ENCODE assay signal across 13 mouse cellular contexts in genomic region chr11:96293302-96293921, GRCm38 (mm10). TPM values are rescaled to one million over a fixed set of nuclear protein-coding genes. Genes with fewer than 3 reads are reported as not detected.
DNase-seq lines count a peak whose midpoint lies in the region; ATAC-seq lines count a peak whose summit lies in the region.
"Had no signal": no experiment of that assay in that cellular context is flagged by ENCODE, and none has a peak within 500 bp of the region (broad histone marks: within the 10 kb centered on the region; RNA-seq: fewer than 3 reads in every experiment).

No protein-coding gene starts in this region.

- H3K4me2 ChIP-seq in heart, embryonic 13.5 days, result no peak overlapping the region
- peak overlapping the region; percentile 95 for H3K4me2 ChIP-seq in kidney, embryonic 14.5 days (replicated peaks; ENCODE audit: low read depth, low read length)
- peak overlapping the region; percentile 100 for H3K4me2 ChIP-seq in neural tube, embryonic 12.5 days (replicated peaks)
- H3K4me2 ChIP-seq: forebrain, embryonic 15.5 days had no signal

- DNase-seq in heart, postnatal 4 days, result no peak
- DNase-seq in cerebellum, postnatal 36 days, result no peak
- DNase-seq in spleen, postnatal 36 days (ENCODE audit: low spot score in 2 of 2), result no peak
- DNase-seq: layer of hippocampus, adult 9-11 months had no signal

- no peaks in the 10 kb centered on the region for H3K9me3 ChIP-seq in heart, embryonic 13.5 days
- H3K9me3 ChIP-seq in kidney, embryonic 14.5 days (ENCODE audit: control insufficient read depth, low read length), result no peaks in the 10 kb centered on the region
- no peaks in the 10 kb centered on the region for H3K9me3 ChIP-seq in neural tube, embryonic 12.5 days
- H3K9me3 ChIP-seq: forebrain, embryonic 15.5 days had no signal

- no peak for ATAC-seq in heart, embryonic 13.5 days (ENCODE audit: extremely low read depth, insufficient number of reproducible peaks, low FRiP score, low TSS enrichment)
- no peak for ATAC-seq in kidney, embryonic 14.5 days (ENCODE audit: low FRiP score, low TSS enrichment)
- no peak for ATAC-seq in neural tube, embryonic 12.5 days (ENCODE audit: low FRiP score, low read depth)
- ATAC-seq in erythroblast, adult 5-6 weeks (replicated peaks; ENCODE audit: low FRiP score, poor library complexity, severe bottlenecking), result no peak
- ATAC-seq: forebrain, embryonic 15.5 days had no signal

- H3K36me3 ChIP-seq in heart, embryonic 13.5 days, result no peaks in the 10 kb centered on the region
- H3K36me3 ChIP-seq in kidney, embryonic 14.5 days (ENCODE audit: control insufficient read depth, insufficient read depth, low read length), result no peaks in the 10 kb centered on the region
- H3K36me3 ChIP-seq in neural tube, embryonic 12.5 days, result no peaks in the 10 kb centered on the region
- H3K36me3 ChIP-seq: forebrain, embryonic 15.5 days had no signal

- H3K9ac ChIP-seq in heart, embryonic 13.5 days, result no peak overlapping the region
- peak overlapping the region; percentile 99 for H3K9ac ChIP-seq in kidney, embryonic 14.5 days (ENCODE audit: low read depth, low read length)
- H3K9ac ChIP-seq in neural tube, embryonic 12.5 days, result peak overlapping the region; percentile 100
- H3K9ac ChIP-seq: forebrain, embryonic 15.5 days; liver, embryonic 14.5 days had no signal

- 1% methylated on average over 22 of the region's 22 CpGs for WGBS in heart, embryonic 13.5 days
- WGBS in kidney, embryonic 14.5 days, result 0% methylated on average over 22 of the region's 22 CpGs
- whole genome bisulfite sequencing in neural tube, embryonic 12.5 days, result under 1% methylated on average over 22 of the region's 22 CpGs

- H3K27ac ChIP-seq in heart, embryonic 13.5 days (replicated peaks), result no peak overlapping the region
- H3K27ac ChIP-seq in brown adipose tissue, adult 24 weeks (replicated peaks; ENCODE audit: low read depth, low read length), result peak overlapping the region; percentile 55
- peak overlapping the region; percentile 100 for H3K27ac ChIP-seq in kidney, embryonic 14.5 days (ENCODE audit: low read depth, low read length)
- peak overlapping the region; percentile 99 for H3K27ac ChIP-seq in neural tube, embryonic 12.5 days
- H3K27ac ChIP-seq: forebrain, embryonic 15.5 days; liver, embryonic 14.5 days had no signal

- H3K4me1 ChIP-seq in heart, embryonic 13.5 days, result 0 out of 2 replicates have a peak, but pooled peaks cover 7% of the 10 kb centered on the region
- H3K4me1 ChIP-seq in brown adipose tissue, adult 24 weeks (ENCODE audit: control insufficient read depth, insufficient read depth, insufficient read length, low read length), result no peaks in the 10 kb centered on the region
- peaks cover 44% of the 10 kb centered on the region for H3K4me1 ChIP-seq in kidney, embryonic 14.5 days (ENCODE audit: control insufficient read depth, insufficient read depth, low read length)
- H3K4me1 ChIP-seq in neural tube, embryonic 12.5 days, result peaks cover 38% of the 10 kb centered on the region
- H3K4me1 ChIP-seq: forebrain, embryonic 15.5 days had no signal

- H3K27me3 ChIP-seq in heart, embryonic 13.5 days (replicated peaks), result peaks cover 98% of the 10 kb centered on the region
- no peaks in the 10 kb centered on the region for H3K27me3 ChIP-seq in kidney, embryonic 14.5 days (ENCODE audit: control insufficient read depth, insufficient read depth, low read length)
- H3K27me3 ChIP-seq in neural tube, embryonic 12.5 days (replicated peaks), result no peaks in the 10 kb centered on the region

- H3K4me3 ChIP-seq in heart, embryonic 13.5 days, result peak overlapping the region; percentile 0; the same call in 1 of the 2 replicates
- H3K4me3 ChIP-seq in brown adipose tissue, adult 24 weeks (ENCODE audit: insufficient read depth, low read depth, low read length), result peak overlapping the region; percentile 67
- H3K4me3 ChIP-seq in kidney, embryonic 14.5 days (ENCODE audit: low read length), result peak overlapping the region; percentile 53
- peak overlapping the region; percentile 99 for H3K4me3 ChIP-seq in neural tube, embryonic 12.5 days
- H3K4me3 ChIP-seq: forebrain, embryonic 15.5 days had no signal

RNA-seq across cellular contexts. Expression of gene Hoxb6, which starts 1.1 kb away (rescaled TPM):
- 1.4 and 2.0 TPM in 2 replicates for polyA plus RNA-seq in heart, embryonic 13.5 days (2015; fragmentation: Nextera tagmentation; extraction: Ambion mirVana)
- not detected for total RNA-seq in heart, postnatal 4 days (2021)
- 0.91 and 1.9 TPM in 2 replicates for polyA plus RNA-seq in brown adipose tissue, adult 24 weeks (2012; ENCODE audit: insufficient read depth, insufficient read length, missing spikeins)
- polyA plus RNA-seq in kidney, embryonic 14.5 days (2014; fragmentation: Nextera tagmentation; extraction: Ambion mirVana), result 44.1 and 53.1 TPM in 2 replicates
- 145 and 151 TPM in 2 replicates for polyA plus RNA-seq in neural tube, embryonic 12.5 days (2016; fragmentation: Nextera tagmentation; extraction: Ambion mirVana)
- not detected in 2 replicates for total RNA-seq in erythroblast, adult 5-6 weeks (2015; ENCODE audit: low replicate concordance)
- not detected in 2 replicates for total RNA-seq in erythroblast, adult 5-6 weeks (2017; ENCODE audit: low replicate concordance)
- total RNA-seq: megakaryocyte, adult 5-6 weeks had no signal
- polyA plus RNA-seq: forebrain, embryonic 15.5 days; heart, embryonic 14.5 days had no signal

RNA-seq across cellular contexts. Expression of gene Hoxb7, which starts 7.0 kb away (rescaled TPM):
- 0.11 and 0.25 TPM in 2 replicates for polyA plus RNA-seq in heart, embryonic 13.5 days (2015; fragmentation: Nextera tagmentation; extraction: Ambion mirVana)
- total RNA-seq in heart, postnatal 4 days (2021), result under 1 TPM in 1 of 2 experiments, not detected in 1; 0.24 TPM
- polyA plus RNA-seq in brown adipose tissue, adult 24 weeks (2012; ENCODE audit: insufficient read depth, insufficient read length, missing spikeins), result 2.1 and 2.6 TPM in 2 replicates
- 58.6 and 61.9 TPM in 2 replicates for polyA plus RNA-seq in kidney, embryonic 14.5 days (2014; fragmentation: Nextera tagmentation; extraction: Ambion mirVana)
- polyA plus RNA-seq in neural tube, embryonic 12.5 days (2016; fragmentation: Nextera tagmentation; extraction: Ambion mirVana), result 97.1 and 101 TPM in 2 replicates
- total RNA-seq in erythroblast, adult 5-6 weeks (2015; ENCODE audit: low replicate concordance), result not detected in 2 replicates
- total RNA-seq in erythroblast, adult 5-6 weeks (2017; ENCODE audit: low replicate concordance), result not detected in 2 replicates
- total RNA-seq: megakaryocyte, adult 5-6 weeks had no signal
- polyA plus RNA-seq: forebrain, embryonic 15.5 days; heart, embryonic 14.5 days had no signal

RNA-seq across cellular contexts. Expression of gene Hoxb5, which starts 9.7 kb away (rescaled TPM):
- polyA plus RNA-seq in heart, embryonic 13.5 days (2015; fragmentation: Nextera tagmentation; extraction: Ambion mirVana), result 3.8 and 5.5 TPM in 2 replicates
- total RNA-seq in heart, postnatal 4 days (2021), result under 1 TPM in 1 of 2 experiments, not detected in 1; 0.32 TPM
- 1.1 and 1.2 TPM in 2 replicates for polyA plus RNA-seq in brown adipose tissue, adult 24 weeks (2012; ENCODE audit: insufficient read depth, insufficient read length, missing spikeins)
- 22.1 and 24.3 TPM in 2 replicates for polyA plus RNA-seq in kidney, embryonic 14.5 days (2014; fragmentation: Nextera tagmentation; extraction: Ambion mirVana)
- polyA plus RNA-seq in neural tube, embryonic 12.5 days (2016; fragmentation: Nextera tagmentation; extraction: Ambion mirVana), result 79.2 and 94.7 TPM in 2 replicates
- not detected in 2 replicates for total RNA-seq in erythroblast, adult 5-6 weeks (2015; ENCODE audit: low replicate concordance)
- total RNA-seq in erythroblast, adult 5-6 weeks (2017; ENCODE audit: low replicate concordance), result not detected in 2 replicates
- total RNA-seq: megakaryocyte, adult 5-6 weeks had no signal
- polyA plus RNA-seq: forebrain, embryonic 15.5 days had no signal

RNA-seq across cellular contexts. Expression of gene Hoxb8, which starts 11.7 kb away (rescaled TPM):
- polyA plus RNA-seq in heart, embryonic 13.5 days (2015; fragmentation: Nextera tagmentation; extraction: Ambion mirVana), result not detected in 2 replicates
- not detected for total RNA-seq in heart, postnatal 4 days (2021)
- 0.58 and 1.9 TPM in 2 replicates for polyA plus RNA-seq in brown adipose tissue, adult 24 weeks (2012; ENCODE audit: insufficient read depth, insufficient read length, missing spikeins)
- polyA plus RNA-seq in kidney, embryonic 14.5 days (2014; fragmentation: Nextera tagmentation; extraction: Ambion mirVana), result 12.7 and 18.6 TPM in 2 replicates
- 35.7 and 53.3 TPM in 2 replicates for polyA plus RNA-seq in neural tube, embryonic 12.5 days (2016; fragmentation: Nextera tagmentation; extraction: Ambion mirVana)
- total RNA-seq in erythroblast, adult 5-6 weeks (2015; ENCODE audit: low replicate concordance), result not detected in 2 replicates
- total RNA-seq in erythroblast, adult 5-6 weeks (2017; ENCODE audit: low replicate concordance), result not detected in 2 replicates
- total RNA-seq: megakaryocyte, adult 5-6 weeks had no signal
- polyA plus RNA-seq: forebrain, embryonic 15.5 days; heart, embryonic 14.5 days had no signal

RNA-seq across cellular contexts. Expression of gene Hoxb9, which starts 22.2 kb away (rescaled TPM):
- 0.06 TPM in 1 of 2 replicates, not detected in the other for polyA plus RNA-seq in heart, embryonic 13.5 days (2015; fragmentation: Nextera tagmentation; extraction: Ambion mirVana)
- not detected for total RNA-seq in heart, postnatal 4 days (2021)
- not detected in 2 replicates for polyA plus RNA-seq in brown adipose tissue, adult 24 weeks (2012; ENCODE audit: insufficient read depth, insufficient read length, missing spikeins)
- 30.0 and 41.4 TPM in 2 replicates for polyA plus RNA-seq in kidney, embryonic 14.5 days (2014; fragmentation: Nextera tagmentation; extraction: Ambion mirVana)
- polyA plus RNA-seq in neural tube, embryonic 12.5 days (2016; fragmentation: Nextera tagmentation; extraction: Ambion mirVana), result 76.1 and 90.5 TPM in 2 replicates
- not detected in 2 replicates for total RNA-seq in erythroblast, adult 5-6 weeks (2015; ENCODE audit: low replicate concordance)
- 0.56 TPM in 1 of 2 replicates, not detected in the other for total RNA-seq in erythroblast, adult 5-6 weeks (2017; ENCODE audit: low replicate concordance)
- total RNA-seq: megakaryocyte, adult 5-6 weeks had no signal
- polyA plus RNA-seq: forebrain, embryonic 15.5 days; heart, embryonic 14.5 days had no signal

Comparison
In these comparisons a context has a peak if more than half of its experiments do, and no peak if none do; other contexts are left out.
1. H3K4me3 ChIP-seq: peak in every context shown above with its lines; median percentile 99 in neural tube, embryonic 12.5 days; 67 in brown adipose tissue, adult 24 weeks; 53 in kidney, embryonic 14.5 days; 0 in heart, embryonic 13.5 days.
2. RNA of gene Hoxb6, which starts 1.1 kb away (polyA plus RNA-seq): 145 to 151 TPM in neural tube, embryonic 12.5 days and 44.1 to 53.1 TPM in kidney, embryonic 14.5 days; 1.4 to 2.0 TPM in heart, embryonic 13.5 days and 0.91 to 1.9 TPM in brown adipose tissue, adult 24 weeks; every median in the first group is over 10 times any median in the second.
3. RNA of gene Hoxb7, which starts 7.0 kb away (polyA plus RNA-seq): 97.1 to 101 TPM in neural tube, embryonic 12.5 days and 58.6 to 61.9 TPM in kidney, embryonic 14.5 days; 2.1 to 2.6 TPM in brown adipose tissue, adult 24 weeks and 0.11 to 0.25 TPM in heart, embryonic 13.5 days; every median in the first group is over 10 times any median in the second.